Mouse (Mus musculus) heart, adult 9 months (tissue): Measurements from ENCODE around the gene Eme2.

ENCODE experiments used
- DNase-seq, 2 experiments: peaks; one replicate each; pipeline ENCODE4 v3.0.0; 2022; ENCODE audit warnings: low spot score in 2 of 2

Eme2 gene

GRCm38 (mm10) chr17:24896241-24896992 lies 1.5 kb upstream of the Eme2 start, which contains the start of gene Nme3:
TSS of gene Nme3 (plus strand) at chr17:24896500.
- DNase-seq, result peak; percentile 65 to 71

DNA sequence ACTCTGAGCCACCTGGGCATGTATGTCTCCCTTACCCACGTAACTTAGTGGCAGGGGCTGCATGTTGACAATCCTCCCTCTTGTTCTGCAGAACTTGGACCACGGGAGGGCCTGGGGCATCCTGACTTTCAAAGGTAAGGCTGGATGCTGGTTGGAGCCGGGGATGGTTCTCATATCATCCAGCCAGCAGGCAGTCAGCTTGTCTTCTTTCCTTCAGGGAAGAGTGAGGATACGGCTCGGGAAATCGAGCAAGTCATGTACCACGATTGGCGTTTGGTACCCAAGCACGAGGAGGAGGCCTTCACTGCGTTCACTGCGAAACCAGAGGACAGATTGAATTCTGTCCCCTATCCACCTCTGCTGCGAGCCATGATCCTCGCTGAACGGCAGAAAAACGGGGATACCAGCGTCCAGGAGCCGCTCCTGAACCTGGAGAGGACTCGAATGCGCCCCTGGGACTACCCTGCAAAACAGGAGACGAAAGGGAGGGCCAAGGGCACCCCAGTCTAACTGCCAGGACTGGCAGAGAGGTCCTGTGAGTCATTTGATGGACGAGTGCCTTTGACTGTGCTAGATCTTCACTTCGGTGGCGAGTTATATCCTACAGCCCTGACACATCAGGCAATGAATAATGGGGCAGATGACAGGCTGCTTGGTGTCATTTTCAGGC lies 819 bp upstream of the Eme2 start:
- DNase-seq, result no peak

DNA sequence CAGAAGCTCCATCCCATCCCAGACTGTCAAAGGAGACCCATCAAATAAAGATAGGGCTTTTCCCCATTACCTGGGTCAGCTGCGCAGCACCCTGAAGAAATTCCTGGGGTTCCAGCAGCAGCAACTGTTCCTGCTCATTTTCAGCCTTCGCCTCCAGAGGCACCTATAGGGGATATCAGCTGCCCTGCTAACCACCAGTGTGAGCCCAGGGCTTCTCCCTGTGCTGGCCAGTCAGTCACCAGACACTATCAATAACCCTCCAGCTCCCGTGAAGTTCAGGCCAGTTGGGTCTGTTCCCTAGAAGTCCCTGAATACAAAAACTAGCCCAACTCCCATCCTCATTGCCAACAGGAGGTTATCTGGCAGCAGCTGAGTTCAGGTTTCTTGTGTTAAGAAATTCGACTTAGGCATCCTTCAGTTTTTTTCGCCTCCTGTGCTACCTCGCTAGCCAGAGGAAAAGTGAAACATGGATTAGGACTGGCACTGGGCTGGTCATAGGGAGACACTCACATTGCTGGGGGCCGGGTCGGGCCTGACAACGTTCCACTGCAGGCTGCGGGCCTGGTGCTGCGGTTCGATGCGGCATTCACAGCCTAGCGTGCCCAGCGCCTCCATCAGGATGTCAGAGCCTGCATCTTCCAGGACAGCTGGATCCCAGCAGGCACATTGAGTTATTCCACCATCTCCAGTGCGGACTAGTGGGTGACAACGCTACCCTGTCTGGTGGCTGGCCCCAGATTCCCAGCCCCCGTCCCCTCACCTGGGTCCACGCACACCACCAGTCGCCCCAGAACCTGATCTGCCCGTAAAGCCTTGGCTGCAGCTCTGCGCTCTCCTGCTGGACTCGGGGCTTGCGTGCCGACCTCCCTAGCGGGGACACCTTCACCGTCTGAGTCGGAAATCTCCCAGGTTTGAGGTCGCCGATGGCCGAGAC lies 559 bp downstream of the Eme2 start:
- DNase-seq, result no peak

GRCm38 (mm10) chr17:24893276-24893675 lies 1.6 kb downstream of the Eme2 start:
- DNase-seq, result no peak

DNA sequence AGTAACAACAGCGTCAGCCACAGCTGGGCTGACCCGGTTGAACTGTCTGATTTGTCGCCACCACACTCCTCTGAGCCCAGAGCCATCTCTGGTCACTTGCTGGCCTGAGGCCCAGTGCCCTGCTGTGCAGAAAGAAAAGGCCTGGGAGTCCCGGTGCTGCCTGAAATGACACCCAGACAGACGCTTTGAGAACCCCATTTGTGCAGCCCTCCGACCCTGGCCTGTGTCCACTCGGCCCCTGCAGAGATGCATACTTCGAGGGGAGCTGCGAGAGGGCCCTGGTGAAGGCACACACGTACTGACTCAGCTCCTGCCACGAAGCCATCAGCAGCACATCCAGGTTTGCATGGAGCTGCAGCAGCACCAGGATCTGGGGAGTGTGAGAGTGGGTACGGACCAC lies 2.1 kb downstream of the Eme2 start:
- no peak for DNase-seq

GRCm38 (mm10) chr17:24891321-24891720 lies 3.6 kb downstream of the Eme2 start:
- DNase-seq, result no peak

DNA sequence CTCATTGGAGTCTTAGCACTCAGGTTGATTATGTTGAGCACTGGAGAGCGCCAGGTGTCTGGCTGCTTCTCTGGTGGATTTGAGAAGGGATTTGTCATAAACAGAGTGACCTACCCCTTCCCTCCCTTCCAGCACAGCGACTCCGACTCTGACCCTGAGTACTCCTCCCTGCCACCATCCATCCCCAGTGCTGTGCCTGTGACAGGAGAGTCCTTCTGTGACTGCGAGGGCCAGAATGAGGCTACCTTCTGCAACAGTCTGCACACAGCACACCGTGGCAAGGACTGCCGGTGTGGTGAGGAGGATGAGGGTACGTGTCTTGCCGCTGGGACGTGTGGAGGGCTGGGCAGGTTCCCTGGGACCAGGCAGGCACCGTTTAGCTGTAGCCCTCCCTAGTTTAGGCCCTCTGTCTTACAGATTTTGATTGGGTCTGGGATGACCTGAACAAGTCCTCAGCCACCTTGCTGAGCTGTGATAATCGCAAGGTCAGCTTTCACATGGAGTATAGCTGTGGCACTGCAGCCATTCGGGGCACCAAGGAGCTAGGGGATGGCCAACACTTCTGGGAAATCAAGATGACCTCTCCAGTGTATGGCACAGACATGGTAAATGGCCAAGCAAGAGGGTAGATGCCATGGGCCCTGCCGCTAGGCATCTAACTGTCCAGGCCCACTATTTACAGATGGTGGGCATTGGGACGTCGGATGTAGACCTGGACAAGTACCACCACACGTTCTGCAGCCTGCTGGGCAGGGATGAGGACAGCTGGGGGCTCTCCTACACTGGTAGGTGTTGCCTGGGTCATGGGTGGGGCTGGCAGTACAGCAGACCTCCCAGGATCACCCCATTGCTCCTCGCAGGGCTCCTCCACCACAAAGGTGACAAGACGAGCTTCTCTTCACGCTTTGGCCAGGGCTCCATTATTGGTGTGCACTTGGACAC lies 4.5 kb downstream of the Eme2 start:
- no peak for DNase-seq

DNA sequence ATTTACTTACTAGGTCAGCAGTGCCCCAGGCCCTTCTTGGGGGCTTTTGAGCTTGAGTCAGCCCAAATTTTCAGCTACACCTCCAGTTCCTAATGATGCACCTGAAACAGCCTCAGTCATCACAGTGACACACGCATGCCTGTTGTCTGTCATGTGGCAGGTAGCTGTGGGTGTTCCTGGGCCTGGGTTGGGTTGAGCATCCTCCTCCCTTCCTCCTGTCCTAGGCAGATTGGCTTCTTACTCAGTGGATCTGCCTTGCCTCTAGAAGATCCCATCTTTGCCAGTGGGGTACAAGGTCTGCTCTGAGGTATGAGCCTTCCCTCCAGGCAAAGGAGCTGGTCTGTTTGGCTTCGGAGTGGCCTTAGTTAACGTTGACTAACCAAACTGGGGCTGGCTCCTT lies 6.0 kb downstream of the Eme2 start:
- DNase-seq, result no peak

GRCm38 (mm10) chr17:24887291-24888080 lies 7.4 kb downstream of the Eme2 start:
- DNase-seq, result no peak

DNA sequence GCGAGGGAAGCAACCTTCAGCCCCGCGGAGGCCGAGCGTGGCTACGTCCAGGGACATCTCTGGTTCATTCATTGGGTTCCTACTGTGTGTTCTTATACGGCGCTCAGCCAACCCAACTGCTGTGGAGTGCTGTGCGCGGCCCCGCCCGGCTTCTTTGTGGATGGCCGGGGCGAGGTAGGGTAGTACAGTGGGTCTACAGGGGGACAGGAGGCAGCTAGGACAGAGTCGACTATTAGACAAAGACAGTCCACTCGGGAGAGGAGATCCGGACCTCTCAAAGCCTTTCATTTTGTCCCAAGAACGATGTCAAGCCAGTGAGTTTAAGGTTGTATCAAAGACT lies 8.0 kb downstream of the Eme2 start:
- no peak for DNase-seq

DNA sequence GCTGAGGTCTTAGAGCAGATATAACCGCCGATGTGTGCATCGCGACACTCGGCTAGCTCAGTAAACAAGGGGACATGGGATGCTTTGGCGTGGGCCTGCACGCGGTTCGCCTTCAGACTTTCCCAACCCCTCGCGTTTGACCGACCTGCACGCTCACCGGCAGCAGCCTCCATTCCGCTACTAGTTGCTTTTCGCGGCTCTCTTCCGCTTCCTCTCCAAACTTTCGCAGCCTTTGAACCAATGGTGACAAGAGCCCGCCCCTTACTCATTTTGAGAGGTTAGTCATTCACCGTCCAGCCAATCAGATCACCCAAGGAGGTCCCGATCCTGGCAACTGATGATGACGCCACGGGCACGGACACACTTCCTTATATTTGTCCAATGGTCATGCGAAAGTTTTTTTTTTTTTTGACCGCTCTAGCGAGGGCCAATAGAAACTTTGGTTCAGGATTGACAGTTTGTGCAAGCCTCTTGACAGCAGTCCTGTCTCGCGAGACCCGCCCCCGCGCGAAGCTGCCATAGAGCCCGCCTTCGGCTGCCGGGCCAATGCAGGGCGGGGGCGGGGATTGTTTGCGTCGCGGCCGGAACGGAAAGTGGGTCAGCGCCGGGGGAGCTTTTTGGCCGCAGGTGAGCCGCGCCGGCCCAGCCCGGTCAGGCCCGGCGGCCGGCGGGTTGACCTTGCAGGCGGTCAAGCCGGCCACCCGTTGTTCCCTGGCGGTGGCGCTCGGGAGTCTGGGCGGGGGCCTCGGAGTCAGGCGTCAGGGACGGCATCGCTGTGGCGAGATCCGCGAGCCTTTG lies 8.6 kb downstream of the Eme2 start, which contains the start of the genes Nubp2 and Spsb3:
Nubp2 (minus strand) TSS at position 216 of the 798 bp plus-strand sequence.
Spsb3 (plus strand) TSS at position 510 of the 798 bp plus-strand sequence.
- peak; percentile 99 to 100 for DNase-seq

- DNase-seq, result no peak
Observed at GRCm38 (mm10) chr17:24885356-24886133, 9.3 kb downstream of the Eme2 start.

GRCm38 (mm10) chr17:24884391-24884790 lies 10.5 kb downstream of the Eme2 start:
- DNase-seq, result no peak

GRCm38 (mm10) chr17:24881738-24882440 lies 13.0 kb downstream of the Eme2 start:
- DNase-seq, result no peak

GRCm38 (mm10) chr17:24878531-24878930 lies 16.4 kb downstream of the Eme2 start:
- no peak for DNase-seq

DNA sequence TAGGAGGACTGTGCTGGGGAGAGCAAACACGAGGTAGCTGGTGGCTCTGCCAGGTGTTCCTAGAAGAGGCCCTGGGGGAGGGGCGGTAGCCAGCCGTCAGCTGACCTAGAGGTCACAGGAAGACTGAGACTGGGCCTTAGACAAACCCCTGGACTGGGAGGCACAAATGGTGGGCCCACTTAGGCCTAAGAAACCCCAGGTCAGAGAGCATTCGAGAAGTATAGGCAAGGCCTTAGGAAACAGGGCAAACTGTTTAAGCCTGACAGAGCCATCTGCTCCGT lies 16.8 kb downstream of the Eme2 start:
- peak; percentile 65 to 81 for DNase-seq

DNA sequence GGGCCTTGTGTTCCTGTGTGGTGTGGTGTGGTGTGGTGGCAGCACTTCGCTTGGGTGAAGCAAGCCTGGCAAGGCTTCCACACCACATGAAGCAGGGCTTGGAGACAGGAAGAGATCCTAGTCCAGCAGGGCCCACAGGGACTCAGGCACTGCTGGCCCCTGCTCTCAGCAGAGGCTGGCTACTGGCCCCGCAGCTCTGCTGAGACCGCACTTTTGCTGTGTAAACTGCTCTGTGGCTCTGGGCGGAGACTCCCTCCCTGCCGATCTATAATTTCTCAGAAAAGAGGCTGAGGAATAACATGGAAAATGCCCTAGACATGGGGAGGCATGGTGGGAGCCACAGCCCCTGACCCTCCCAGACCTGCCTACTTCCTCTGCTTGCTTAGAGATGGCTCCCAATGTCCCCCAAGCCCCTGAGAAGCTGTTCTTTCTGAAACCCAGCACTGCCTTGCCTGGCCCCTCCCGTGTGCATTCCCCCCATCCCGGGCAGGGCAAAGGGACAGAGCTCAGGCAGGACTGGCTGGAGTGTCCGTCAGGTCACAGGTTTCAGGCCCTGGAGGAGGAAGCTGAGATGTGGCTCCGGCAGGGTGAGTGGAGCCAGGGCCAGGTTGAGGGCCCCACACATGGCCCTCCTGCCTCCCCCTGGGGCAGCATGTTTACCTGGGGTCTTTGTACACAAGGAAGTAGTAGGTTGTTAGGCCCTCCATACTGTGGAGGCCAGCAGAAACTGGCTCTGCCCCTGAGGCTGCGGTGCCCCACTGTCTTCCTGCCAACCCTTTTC lies 17.4 kb downstream of the Eme2 start:
- no peak for DNase-seq
